Mouse (Mus musculus) neural tube, embryonic 13.5 days (tissue): ENCODE measurements around the gene Slc35e2. TPM values are rescaled to one million over a fixed set of nuclear protein-coding genes. Genes with fewer than 3 reads are reported as not detected.
"Not testable (repeated sequence)": the region's sequence is repeated elsewhere in the genome, so short reads cannot be mapped to it uniquely, and the experiment has no call there.

ENCODE experiments used
- ATAC-seq: fragments of 200-750 bp; cut with Nextera tagmentation; 2 replicates; pipeline ENCODE4 v1.8.0; 2017; ENCODE audit warnings: low read depth, mild to moderate bottlenecking, moderate TSS enrichment, moderate library complexity
- H3K27ac ChIP-seq: fragments of 300-500 bp; sonication (generic); replicated peaks from 2 replicates; pipeline ENCODE4 v1.5.1; 2015; ENCODE audit warnings: moderate library complexity, mild to moderate bottlenecking, inconsistent platforms
- H3K27me3 ChIP-seq: fragments of 300-500 bp; sonication (generic); 2 replicates; pipeline ENCODE4 v1.6.1; 2015; ENCODE audit warnings: mild to moderate bottlenecking, inconsistent platforms
- H3K36me3 ChIP-seq: fragments of 300-500 bp; sonication (generic); 2 replicates; pipeline ENCODE4 v1.6.1; 2015; ENCODE audit warnings: mild to moderate bottlenecking, inconsistent platforms
- H3K4me1 ChIP-seq: fragments of 300-500 bp; sonication (generic); replicated peaks from 2 replicates; pipeline ENCODE4 v1.6.1; 2015; ENCODE audit warnings: inconsistent platforms
- H3K4me2 ChIP-seq: fragments of 300-500 bp; sonication (generic); 2 replicates; pipeline ENCODE4 v1.6.1; 2015; ENCODE audit warnings: inconsistent platforms, mild to moderate bottlenecking, moderate library complexity
- H3K4me3 ChIP-seq: fragments of 300-500 bp; sonication (generic); 2 replicates; pipeline ENCODE4 v1.5.1; 2015; ENCODE audit warnings: mild to moderate bottlenecking, inconsistent platforms
- H3K9ac ChIP-seq: fragments of 300-500 bp; sonication (generic); 2 replicates; pipeline ENCODE4 v1.6.1; 2015; ENCODE audit warnings: moderate library complexity, mild to moderate bottlenecking, inconsistent platforms
- H3K9me3 ChIP-seq: fragments of 300-500 bp; sonication (generic); 2 replicates; pipeline ENCODE4 v1.6.1; 2016; ENCODE audit warnings: inconsistent platforms
- WGBS: fragments of 180-500 bp; shearing (Covaris S2); methylation state at CpG from one replicate; pipeline ENCODE4 v1.1.7; 2015; 5-methylcytosine and 5-hydroxymethylcytosine counted together
- polyA plus RNA-seq: library from polyadenylated mRNA; unstranded; fragments of >200 nt; fragmentation: Nextera tagmentation; extraction: Ambion mirVana; gene quantifications from 2 replicates; pipeline ENCODE4 v1.2.1, GENCODE M21; 2015

Slc35e2 gene
- polyA plus RNA-seq, 1 experiment from 2014 or later = 14.6 TPM

DNA sequence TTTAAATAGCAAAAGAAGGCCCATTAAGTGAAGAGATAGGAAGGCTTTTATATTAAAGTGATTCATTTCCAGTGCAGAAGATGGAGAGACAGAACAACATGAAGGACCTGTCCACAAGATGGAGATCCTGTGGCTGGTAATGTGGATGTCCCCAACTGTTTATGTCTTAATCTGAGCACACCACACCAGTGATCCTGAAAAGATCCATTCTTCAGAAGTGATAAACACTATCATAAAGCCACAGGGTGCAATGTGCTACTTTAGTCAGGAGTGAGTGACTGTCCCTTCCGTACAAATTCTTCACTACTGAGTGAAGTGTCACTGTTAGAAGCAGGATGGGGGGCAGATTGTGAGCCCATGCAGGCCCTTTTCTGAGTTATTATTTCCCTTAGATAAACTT lies 1.5 kb downstream of the Slc35e2 start:
- H3K27me3 ChIP-seq = no peaks in the 10 kb centered on the region
- no peaks in the 10 kb centered on the region for H3K9me3 ChIP-seq
- peak overlapping the region; percentile 94 for H3K4me2 ChIP-seq
- 61% methylated on average over 1 of the region's 1 CpGs for WGBS
- H3K36me3 ChIP-seq = peaks cover 20% of the 10 kb centered on the region; the same call in 1 of the 2 replicates
- peak overlapping the region; percentile 98 for H3K4me3 ChIP-seq
- H3K4me1 ChIP-seq = peaks cover 21% of the 10 kb centered on the region
- H3K9ac ChIP-seq = peak overlapping the region; percentile 98
- ATAC-seq = no peak
- no peak overlapping the region for H3K27ac ChIP-seq

- Histone ChIP-seq H3K4me3 (no peak overlapping the region), H3K4me2 (no peak overlapping the region), H3K27ac (no peak overlapping the region), H3K4me1 (peaks cover 21% of the 10 kb centered on the region), H3K36me3 (peaks cover 20% of the 10 kb centered on the region; the same call in 1 of the 2 replicates), H3K9me3 (no peaks in the 10 kb centered on the region), H3K9ac (no peak overlapping the region), H3K27me3 (no peaks in the 10 kb centered on the region)
- WGBS = 95% methylated on average over 6 of the region's 6 CpGs
- ATAC-seq = no peak
These were observed 2.6 kb downstream of the Slc35e2 start for GRCm38 (mm10) chr4:155603801-155604200.

GRCm38 (mm10) chr4:155605132-155605531 lies 3.9 kb downstream of the Slc35e2 start:
- Histone ChIP-seq H3K9ac (no peak overlapping the region), H3K36me3 (peaks cover 25% of the 10 kb centered on the region), H3K9me3 (no peaks in the 10 kb centered on the region), H3K27ac (no peak overlapping the region), H3K4me1 (peaks cover 21% of the 10 kb centered on the region), H3K4me2 (no peak overlapping the region), H3K4me3 (no peak overlapping the region), H3K27me3 (no peaks in the 10 kb centered on the region)
- ATAC-seq = no peak
- WGBS = 92% methylated on average over 4 of the region's 4 CpGs

GRCm38 (mm10) chr4:155606825-155607224 lies 5.6 kb downstream of the Slc35e2 start:
- 84% methylated on average over 2 of the region's 2 CpGs for WGBS
- H3K27ac ChIP-seq = no peak overlapping the region
- peaks cover 21% of the 10 kb centered on the region for H3K4me1 ChIP-seq
- no peaks in the 10 kb centered on the region for H3K27me3 ChIP-seq
- peaks cover 39% of the 10 kb centered on the region for H3K36me3 ChIP-seq
- no peak for ATAC-seq
- H3K4me2 ChIP-seq = no peak overlapping the region
- H3K4me3 ChIP-seq = no peak overlapping the region
- no peak overlapping the region for H3K9ac ChIP-seq
- H3K9me3 ChIP-seq = no peaks in the 10 kb centered on the region

DNA sequence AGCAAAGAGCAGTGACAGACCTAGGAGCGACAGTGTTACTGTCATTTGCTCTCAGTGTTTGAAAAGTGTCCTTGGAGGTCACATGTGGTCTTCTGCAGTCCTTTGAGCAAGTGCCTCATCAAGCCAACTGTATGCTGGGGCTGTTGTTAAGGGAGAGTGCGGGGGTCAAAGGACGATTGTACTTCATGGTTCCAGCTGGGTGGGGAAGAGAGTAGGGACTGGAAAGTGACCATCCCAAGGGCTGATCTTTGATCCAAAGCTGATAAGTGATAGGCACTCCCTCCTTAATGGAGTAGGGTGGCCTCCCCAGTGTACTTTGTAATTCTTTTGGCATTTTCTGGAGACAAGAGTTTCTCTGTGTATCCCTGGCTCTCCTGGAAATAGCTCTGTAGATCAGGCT lies 10.6 kb downstream of the Slc35e2 start:
- no peaks in the 10 kb centered on the region for H3K27me3 ChIP-seq
- H3K4me3 ChIP-seq = no peak overlapping the region
- no peaks in the 10 kb centered on the region for H3K9me3 ChIP-seq
- no peak overlapping the region for H3K9ac ChIP-seq
- H3K4me2 ChIP-seq = no peak overlapping the region
- no peaks in the 10 kb centered on the region for H3K4me1 ChIP-seq
- H3K27ac ChIP-seq = no peak overlapping the region
- peaks cover 66% of the 10 kb centered on the region for H3K36me3 ChIP-seq
- WGBS = 92% methylated on average over 3 of the region's 3 CpGs
- ATAC-seq = no peak

DNA sequence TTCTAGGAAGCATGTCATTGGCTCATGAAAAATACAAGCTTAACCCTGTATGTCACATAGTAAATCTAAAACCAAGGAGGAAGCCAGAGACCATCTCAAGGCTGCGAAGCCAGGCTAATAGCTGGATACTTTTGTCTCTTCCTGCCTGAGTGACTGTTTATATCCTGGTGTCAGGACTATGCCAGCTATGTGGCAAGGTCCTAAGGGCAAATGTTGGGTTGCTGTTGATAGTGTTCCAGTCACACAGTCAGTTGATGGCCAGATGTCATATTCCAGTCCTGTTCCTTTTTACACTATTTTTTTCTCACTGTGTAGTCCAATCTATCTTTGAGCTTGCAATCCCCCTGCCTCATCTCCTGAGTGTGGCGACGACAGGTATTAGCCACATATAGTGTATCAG lies 12.0 kb downstream of the Slc35e2 start:
- no peaks in the 10 kb centered on the region for H3K4me1 ChIP-seq
- peaks cover 80% of the 10 kb centered on the region for H3K36me3 ChIP-seq
- no peaks in the 10 kb centered on the region for H3K27me3 ChIP-seq
- over 99% methylated on average over 3 of the region's 3 CpGs for WGBS
- H3K9ac ChIP-seq = no peak overlapping the region
- H3K27ac ChIP-seq = no peak overlapping the region
- no peak for ATAC-seq
- no peaks in the 10 kb centered on the region for H3K9me3 ChIP-seq
- no peak overlapping the region for H3K4me3 ChIP-seq
- H3K4me2 ChIP-seq = no peak overlapping the region

GRCm38 (mm10) chr4:155618321-155618720 lies 17.1 kb downstream of the Slc35e2 start:
- no peak overlapping the region for H3K4me2 ChIP-seq
- no peaks in the 10 kb centered on the region for H3K9me3 ChIP-seq
- ATAC-seq = no peak
- H3K36me3 ChIP-seq = peaks cover 78% of the 10 kb centered on the region
- no peak overlapping the region for H3K9ac ChIP-seq
- peaks cover 1% of the 10 kb centered on the region for H3K4me1 ChIP-seq
- H3K27me3 ChIP-seq = no peaks in the 10 kb centered on the region
- no peak overlapping the region for H3K27ac ChIP-seq
- 97% methylated on average over 5 of the region's 5 CpGs for WGBS
- H3K4me3 ChIP-seq = no peak overlapping the region

DNA sequence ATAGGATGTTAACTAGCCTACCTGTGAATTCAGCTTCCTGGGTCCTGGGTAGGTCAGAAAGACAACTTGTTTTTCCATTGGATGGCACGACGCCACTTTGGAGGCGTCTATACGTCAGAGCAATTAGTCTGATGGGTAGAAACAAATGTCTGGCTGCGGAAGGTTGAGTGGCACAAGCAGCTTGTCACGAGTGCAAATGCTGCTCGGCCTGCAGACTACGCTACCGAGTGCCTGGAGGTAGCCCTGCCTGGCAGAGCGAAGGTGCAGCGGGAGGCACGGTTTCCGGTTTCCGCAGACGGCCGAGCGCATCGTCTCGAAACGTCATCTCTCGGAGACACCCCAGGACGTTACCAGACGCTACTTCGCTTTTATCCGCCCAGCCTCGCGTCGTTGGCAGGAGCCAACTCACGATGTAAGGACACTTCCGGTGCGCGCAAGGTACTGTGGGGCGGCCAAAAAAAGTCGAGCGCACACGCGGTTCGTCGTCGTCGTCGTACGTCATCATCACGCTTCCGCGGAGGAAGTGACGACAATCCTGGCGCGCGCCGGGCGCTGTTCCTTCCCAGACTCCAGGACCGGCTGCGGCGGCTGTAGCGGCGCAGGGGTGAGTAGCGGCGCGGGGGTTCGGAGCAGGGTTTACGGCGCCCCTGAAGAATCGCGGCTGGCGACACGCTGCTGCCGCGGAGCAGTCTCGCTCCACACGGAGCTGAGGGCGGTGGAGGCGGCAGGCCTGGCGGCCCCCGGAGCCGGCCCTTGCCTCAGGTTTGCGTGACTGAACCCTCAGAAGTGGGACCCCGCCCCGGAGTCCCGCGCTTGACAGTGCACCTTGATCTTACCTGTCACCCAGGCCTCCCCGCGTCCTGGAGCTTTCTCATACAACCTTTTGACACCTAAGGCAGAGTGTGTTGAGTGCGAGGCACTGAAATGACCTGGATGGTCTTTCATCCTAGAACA lies 23.4 kb downstream of the Slc35e2 start, which contains the start of gene Cdk11b:
Cdk11b (plus strand) TSS at position 517 of the 954 bp plus-strand sequence.
- Histone ChIP-seq H3K4me2 (peak within 1 kb of the TSS; percentile 86), H3K27ac (peak within 1 kb of the TSS; percentile 93), H3K4me1 (peaks cover 14% of the 10 kb centered on the region), H3K9me3 (no peaks in the 10 kb centered on the region), H3K9ac (peak within 1 kb of the TSS; percentile 89), H3K36me3 (peaks cover 48% of the 10 kb centered on the region), H3K4me3 (peak within 1 kb of the TSS; percentile 99), H3K27me3 (no peaks in the 10 kb centered on the region)
- peak; percentile 100 for ATAC-seq
- WGBS = under 1% methylated on average over 80 of the region's 84 CpGs

DNA sequence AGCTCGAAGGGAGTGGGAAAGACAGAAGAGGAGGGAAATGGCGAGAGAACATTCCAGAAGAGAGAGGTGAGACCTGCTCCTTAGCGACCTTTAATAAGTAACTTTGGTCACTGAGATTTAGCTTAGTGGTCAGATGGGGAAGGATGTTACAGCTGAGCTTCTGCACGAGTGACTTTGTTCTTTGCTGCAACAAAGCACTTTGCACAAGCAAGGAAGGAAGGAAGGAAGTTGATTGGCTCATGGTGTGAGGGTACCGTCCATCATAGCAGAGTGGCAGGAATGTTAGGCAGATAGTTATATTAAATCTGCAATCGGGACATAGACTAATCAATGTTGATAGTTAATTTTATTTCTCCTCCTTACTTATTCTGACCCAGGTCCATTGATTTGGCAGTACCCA lies 29.1 kb downstream of the Slc35e2 start:
- no peaks in the 10 kb centered on the region for H3K9me3 ChIP-seq
- ATAC-seq = no peak
- H3K4me3 ChIP-seq = no peak overlapping the region
- no peaks in the 10 kb centered on the region for H3K27me3 ChIP-seq
- H3K9ac ChIP-seq = no peak overlapping the region
- no peak overlapping the region for H3K27ac ChIP-seq
- peaks cover 4% of the 10 kb centered on the region for H3K4me1 ChIP-seq
- no peak overlapping the region for H3K4me2 ChIP-seq
- H3K36me3 ChIP-seq = peaks cover 80% of the 10 kb centered on the region
- WGBS = 91% methylated on average over 6 of the region's 6 CpGs

- peaks cover 92% of the 10 kb centered on the region for H3K36me3 ChIP-seq
- no peak overlapping the region for H3K9ac ChIP-seq
- H3K4me2 ChIP-seq = no peak overlapping the region
- H3K4me3 ChIP-seq = no peak overlapping the region
- H3K27me3 ChIP-seq = no peaks in the 10 kb centered on the region
- no peak for ATAC-seq
- H3K27ac ChIP-seq = no peak overlapping the region
- no peaks in the 10 kb centered on the region for H3K9me3 ChIP-seq
- no peaks in the 10 kb centered on the region for H3K4me1 ChIP-seq
These were observed 34.7 kb downstream of the Slc35e2 start for GRCm38 (mm10) chr4:155635766-155636499.

DNA sequence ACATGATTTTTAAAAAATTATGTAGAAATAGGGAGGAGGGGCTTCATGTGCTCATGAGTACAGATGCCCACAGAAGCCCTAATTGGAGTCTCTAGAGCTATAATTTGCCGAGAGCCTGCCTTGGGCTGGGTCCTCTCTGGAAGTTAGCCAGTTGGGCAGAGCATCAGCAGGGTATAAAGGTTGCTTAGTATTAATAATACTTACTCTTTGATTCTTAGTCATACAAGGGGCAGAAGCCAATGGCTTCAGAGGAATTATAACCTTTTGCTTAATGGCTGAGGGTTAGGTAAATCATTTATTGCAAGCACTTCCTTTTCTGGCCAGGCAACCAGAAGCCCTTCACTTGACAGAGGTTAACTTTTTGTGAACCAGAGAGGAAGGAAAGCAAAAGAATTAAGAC lies 42.3 kb downstream of the Slc35e2 start:
- no peak overlapping the region for H3K27ac ChIP-seq
- no peak overlapping the region for H3K4me2 ChIP-seq
- ATAC-seq = no peak
- no peaks in the 10 kb centered on the region for H3K27me3 ChIP-seq
- peaks cover 88% of the 10 kb centered on the region for H3K36me3 ChIP-seq
- no peaks in the 10 kb centered on the region for H3K9me3 ChIP-seq
- WGBS = 88% methylated on average over 1 of the region's 1 CpGs
- no peak overlapping the region for H3K4me3 ChIP-seq
- no peaks in the 10 kb centered on the region for H3K4me1 ChIP-seq
- no peak overlapping the region for H3K9ac ChIP-seq

DNA sequence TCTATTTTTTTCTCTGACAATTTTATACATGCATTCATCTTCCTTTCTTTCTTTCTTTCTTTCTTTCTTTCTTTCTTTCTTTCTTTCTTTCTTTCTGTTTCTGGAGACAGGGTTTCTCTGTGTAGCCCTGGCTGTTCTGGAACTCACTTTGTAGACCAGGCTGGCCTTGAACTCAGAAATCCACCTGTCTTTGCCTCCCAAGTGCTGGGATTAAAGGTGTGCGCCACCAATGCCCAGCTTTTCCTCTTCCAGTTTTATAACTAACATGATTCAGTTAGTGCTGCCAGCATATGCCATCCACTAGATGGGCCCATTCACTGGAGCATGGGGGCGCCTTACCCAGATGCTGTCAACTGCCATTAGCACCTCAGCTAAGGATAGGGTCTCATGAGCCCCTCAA lies 44.1 kb downstream of the Slc35e2 start, which contains the start of gene Gm10563:
Gm10563 (minus strand) TSS at position 101 of the 400 bp plus-strand sequence.
- not testable (repeated sequence) for H3K27me3 ChIP-seq, H3K4me1 ChIP-seq, H3K9ac ChIP-seq, H3K27ac ChIP-seq, ATAC-seq, H3K9me3 ChIP-seq, H3K4me2 ChIP-seq, H3K4me3 ChIP-seq
- peaks cover 92% of the 10 kb centered on the region for H3K36me3 ChIP-seq
- WGBS = 95% methylated on average over 2 of the region's 2 CpGs
